Mouse (Mus musculus) heart, postnatal 4 days (tissue): Measurements from ENCODE around the gene Lce1i. TPM values are rescaled to one million over a fixed set of nuclear protein-coding genes. Genes with fewer than 3 reads are reported as not detected.
"Not testable (repeated sequence)": the region's sequence is repeated elsewhere in the genome, so short reads cannot be mapped to it uniquely, and the experiment has no call there.

Experiments used
- DNase-seq: peaks from one replicate; pipeline ENCODE4 v3.0.0; 2021
- total RNA-seq, 2 experiments: library from RNA; stranded (reverse); gene quantifications; 2 replicates each; pipeline ENCODE4 v1.2.3; 2021

Gene Lce1i
- not detected for total RNA-seq

- DNase-seq = no peak
Observed at GRCm38 (mm10) chr3:92778799-92779198, at the start of gene Lce1i. TSS of gene Lce1i (minus strand) at chr3:92778899.

- no peak for DNase-seq
Observed at GRCm38 (mm10) chr3:92827108-92827507, 48.4 kb upstream of the Lce1i start, which contains the start of gene Kprp. TSS of gene Kprp (minus strand) at chr3:92827247.

GRCm38 (mm10) chr3:92825808-92826207, 47.1 kb upstream of the Lce1i start:
- no peak for DNase-seq

GRCm38 (mm10) chr3:92816036-92816435, 37.3 kb upstream of the Lce1i start:
- not testable (repeated sequence) for DNase-seq

GRCm38 (mm10) chr3:92815581-92815980, 36.9 kb upstream of the Lce1i start:
- DNase-seq = no peak

- DNase-seq = no peak
Observed at GRCm38 (mm10) chr3:92807791-92808190, 29.1 kb upstream of the Lce1i start, which contains the start of gene Lce1k. TSS of gene Lce1k (minus strand) at chr3:92807891.

- no peak for DNase-seq
Observed at GRCm38 (mm10) chr3:92790414-92790813, 11.7 kb upstream of the Lce1i start, which contains the start of gene Lce1j. TSS of gene Lce1j (minus strand) at chr3:92790514.

GRCm38 (mm10) chr3:92771573-92771972, 7.1 kb downstream of the Lce1i start:
- no peak for DNase-seq

- no peak for DNase-seq
Observed at GRCm38 (mm10) chr3:92764965-92765364, 13.7 kb downstream of the Lce1i start, which contains the start of gene Lce1h. TSS of gene Lce1h (minus strand) at chr3:92765065.

GRCm38 (mm10) chr3:92753197-92753596, 25.5 kb downstream of the Lce1i start:
- DNase-seq = no peak

GRCm38 (mm10) chr3:92752238-92752637, 26.5 kb downstream of the Lce1i start, which contains the start of gene Lce1g:
TSS of gene Lce1g (minus strand) at chr3:92752338.
- no peak for DNase-seq

- no peak for DNase-seq
Observed at GRCm38 (mm10) chr3:92738996-92739395, 39.7 kb downstream of the Lce1i start, which contains the start of gene Gm38119. TSS of gene Gm38119 (minus strand) at chr3:92739096.

Other genes with a start within 250 kb of the Lce1i start
- not detected for gene 2310046K23Rik, start 244.4 kb downstream of the Lce1i start, total RNA-seq
- gene Ivl, start 205.2 kb downstream of the Lce1i start, total RNA-seq = not detected
- gene Smcp, start 189.9 kb downstream of the Lce1i start, total RNA-seq = not detected
- not detected for gene 2210017I01Rik, start 171.4 kb downstream of the Lce1i start, total RNA-seq
- not detected for gene Lce6a, start 157.2 kb downstream of the Lce1i start, total RNA-seq
- not detected for gene Lce1a1, start 130.6 kb downstream of the Lce1i start, total RNA-seq
- not detected for gene Lce1b, start 122.0 kb downstream of the Lce1i start, total RNA-seq
- gene Lce1a2, start 108.6 kb downstream of the Lce1i start, total RNA-seq = not detected
- not detected for gene Lce1c, start 99.7 kb downstream of the Lce1i start, total RNA-seq
- not detected for gene Lce1d, start 91.7 kb downstream of the Lce1i start, total RNA-seq
- not detected for gene Lce1e, start 69.8 kb downstream of the Lce1i start, total RNA-seq
- not detected for gene Lce1f, start 58.5 kb downstream of the Lce1i start, total RNA-seq
- not detected for gene Gm38119, start 39.8 kb downstream of the Lce1i start, total RNA-seq
- not detected for gene Lce1g, start 26.6 kb downstream of the Lce1i start, total RNA-seq
- gene Lce1h, start 13.8 kb downstream of the Lce1i start, total RNA-seq = not detected
- gene Lce1j, start 11.6 kb upstream of the Lce1i start, total RNA-seq = not detected
- not detected for gene Lce1k, start 29.0 kb upstream of the Lce1i start, total RNA-seq
- gene Kprp, start 48.3 kb upstream of the Lce1i start, total RNA-seq = not detected
- gene Lce1l, start 72.4 kb upstream of the Lce1i start, total RNA-seq = not detected
- not detected for gene 2310050C09Rik, start 91.3 kb upstream of the Lce1i start, total RNA-seq
- not detected for gene Lce3a, start 147.3 kb upstream of the Lce1i start, total RNA-seq
- not detected for gene Lce3b, start 154.1 kb upstream of the Lce1i start, total RNA-seq
- not detected for gene Lce3c, start 165.6 kb upstream of the Lce1i start, total RNA-seq
- gene Lce3d, start 178.5 kb upstream of the Lce1i start, total RNA-seq = not detected
- gene Lce3e, start 188.2 kb upstream of the Lce1i start, total RNA-seq = not detected
- gene Lce3f, start 213.3 kb upstream of the Lce1i start, total RNA-seq = not detected
- not detected for gene Crct1, start 236.8 kb upstream of the Lce1i start, total RNA-seq
- not detected for gene Lce1m, start 240.2 kb upstream of the Lce1i start, total RNA-seq